Mouse (Mus musculus) urinary bladder, postnatal 25 days (tissue): ENCODE measurements around the gene Wdr86.
"Not testable (repeated sequence)": the region's sequence is repeated elsewhere in the genome, so short reads cannot be mapped to it uniquely, and the experiment has no call there.

Experiments used
- DNase-seq: peaks from one replicate; pipeline ENCODE4 v3.0.0; 2022; ENCODE audit warnings: low spot score

The Wdr86 gene

DNA sequence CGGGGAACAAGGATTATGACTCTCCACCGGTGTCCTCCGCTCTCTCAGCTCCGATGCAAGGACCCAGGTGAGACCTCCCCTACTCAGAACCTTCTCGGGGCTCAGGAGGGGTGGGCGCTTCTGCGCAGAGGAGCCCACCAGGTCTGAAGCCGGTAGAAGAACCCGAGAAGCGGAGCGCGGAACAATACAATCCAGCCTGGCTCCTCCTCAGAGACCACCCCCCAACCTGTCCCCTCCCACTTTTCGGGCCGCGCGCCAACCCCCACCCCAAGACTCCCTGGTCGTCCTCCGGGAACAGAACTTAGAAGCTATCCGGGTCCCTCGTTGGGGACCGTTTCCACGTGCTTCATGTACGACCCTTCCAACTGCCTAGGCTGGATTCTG, at the start of gene Wdr86:
Gene Wdr86 (minus strand): TSS at position 240 of the 384 bp plus-strand sequence.
- DNase-seq = no peak

DNA sequence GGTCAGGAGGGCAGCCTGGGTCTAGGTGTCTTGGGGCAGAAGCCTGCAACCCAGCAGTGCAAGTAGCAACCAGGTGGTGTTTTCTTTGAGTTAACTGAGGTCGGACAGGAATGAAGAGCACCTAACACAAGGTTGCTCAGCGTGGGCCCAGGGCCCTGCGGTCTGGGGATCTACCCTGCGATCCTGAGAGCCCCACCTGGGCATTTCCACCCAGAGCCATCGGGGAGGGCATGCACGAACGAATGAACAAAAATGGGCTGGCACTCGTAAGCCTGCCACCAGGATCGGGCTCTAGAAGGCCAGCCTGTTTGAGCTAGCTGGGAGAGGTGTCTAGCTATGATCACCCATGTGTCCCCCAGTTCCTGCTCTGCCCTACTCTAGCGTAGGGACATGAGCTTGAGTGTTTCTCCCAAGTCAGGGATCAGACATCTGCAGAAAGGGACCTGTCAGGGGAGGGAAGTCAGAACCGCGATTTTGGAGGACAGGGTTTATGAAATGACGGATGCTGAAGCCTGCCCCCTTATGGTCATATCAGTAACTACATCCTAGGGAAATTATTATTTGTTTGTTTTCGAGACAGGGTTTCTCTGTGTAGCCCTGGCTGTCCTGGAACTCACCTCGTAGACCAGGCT, 49.5 kb upstream of the Wdr86 start:
- no peak for DNase-seq

DNA sequence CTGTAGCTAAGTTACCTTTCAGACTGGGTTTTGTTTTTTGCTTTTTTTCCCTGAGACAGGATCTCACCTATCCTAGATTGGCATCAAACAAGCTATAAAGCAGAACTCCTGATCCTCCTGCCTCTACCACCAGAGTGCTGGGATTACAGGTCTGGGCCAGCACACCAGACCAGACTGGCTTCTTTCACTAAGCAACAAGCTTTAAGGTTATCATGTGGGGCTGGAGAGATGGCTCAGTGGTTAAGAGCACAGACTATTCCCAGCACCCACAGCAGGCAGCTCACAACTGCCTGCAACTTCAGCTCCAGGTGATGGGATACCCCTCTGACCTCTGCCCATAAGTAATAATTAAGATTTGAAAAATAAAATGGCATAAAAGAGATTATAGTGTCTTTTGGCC, 48.8 kb upstream of the Wdr86 start:
- DNase-seq = no peak

DNA sequence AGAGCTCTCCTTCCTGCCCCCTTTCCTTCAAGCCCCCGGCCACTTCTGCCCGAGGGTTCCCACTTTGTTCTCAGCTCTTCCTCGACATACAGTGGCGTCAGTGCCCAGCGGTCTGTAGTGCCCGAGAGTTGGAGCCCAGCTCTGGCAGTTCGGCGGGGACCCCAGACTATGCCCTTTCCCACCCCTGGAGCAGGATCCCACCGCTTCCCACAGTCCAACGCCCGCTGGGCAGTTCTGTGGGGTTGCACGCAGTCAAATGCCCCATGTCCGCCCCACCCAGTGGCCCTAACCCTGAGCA, 48.3 kb upstream of the Wdr86 start:
- no peak for DNase-seq

DNA sequence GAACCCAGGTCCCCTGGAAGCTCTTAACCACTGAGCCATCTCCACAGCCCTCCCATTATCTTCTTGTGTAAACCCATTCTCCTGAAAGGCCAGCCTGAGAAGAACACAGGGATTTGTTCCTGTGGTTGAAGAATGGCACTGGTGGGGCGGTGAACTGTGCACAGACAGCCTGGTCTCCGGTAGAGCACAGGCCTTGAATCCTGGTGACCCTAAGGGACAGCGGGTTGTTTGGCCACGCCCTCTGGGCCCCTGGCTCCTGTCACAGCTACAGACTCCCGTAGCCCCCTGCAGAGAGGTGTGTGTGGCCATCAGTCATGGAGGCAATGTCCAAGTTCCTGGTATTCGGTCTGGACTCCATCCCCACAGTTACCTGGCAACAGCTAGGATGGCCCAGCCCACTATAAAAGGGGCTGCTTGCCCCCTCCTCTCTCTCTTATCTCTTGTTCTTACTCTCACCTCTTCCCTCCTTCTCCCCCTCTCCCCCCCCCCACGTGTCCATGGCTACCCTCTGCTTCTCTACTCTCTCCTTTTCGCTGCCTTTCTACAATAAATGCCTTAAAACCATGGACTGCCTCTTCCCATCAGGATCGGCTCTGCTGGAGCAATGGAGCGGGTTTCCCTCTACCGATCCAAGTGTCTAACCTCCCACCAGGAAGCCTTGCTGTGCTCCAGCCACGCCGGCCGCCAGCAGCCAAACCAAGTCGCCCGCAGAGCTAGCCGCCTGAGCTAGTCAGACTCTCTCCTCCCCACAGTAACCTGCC, 47.7 kb upstream of the Wdr86 start:
- no peak for DNase-seq

GRCm38 (mm10) chr5:24776681-24777080, 46.2 kb upstream of the Wdr86 start:
- DNase-seq = no peak

DNA sequence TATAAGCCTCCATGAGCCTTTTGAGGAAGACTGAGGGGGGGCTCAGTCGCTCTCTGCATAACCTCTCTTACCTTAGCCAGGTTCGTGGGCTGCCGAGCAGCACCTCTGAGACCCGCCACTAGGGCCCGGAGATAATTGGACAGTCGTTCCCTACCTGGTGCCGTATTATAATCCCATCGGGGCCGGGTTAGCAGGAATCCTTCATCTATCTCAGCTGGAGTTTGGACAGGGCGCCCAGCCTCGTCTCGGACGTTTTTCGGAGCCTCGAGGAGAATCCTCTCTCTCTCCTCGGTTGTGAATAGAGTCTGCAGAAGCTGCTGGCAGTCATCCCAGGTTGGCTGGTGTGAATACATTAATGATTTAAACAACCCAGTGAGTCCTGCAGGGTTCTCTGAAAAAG, 44.0 kb upstream of the Wdr86 start:
- not testable (repeated sequence) for DNase-seq

- DNase-seq = no peak
Measured at GRCm38 (mm10) chr5:24757816-24758215, 27.3 kb upstream of the Wdr86 start, which contains the start of gene Crygn. Gene Crygn, minus strand, starts transcription at chr5:24758008.

- DNase-seq = no peak
Measured at GRCm38 (mm10) chr5:24756931-24757330, 26.4 kb upstream of the Wdr86 start.

GRCm38 (mm10) chr5:24752175-24752498, 21.6 kb upstream of the Wdr86 start:
- no peak for DNase-seq

- DNase-seq = peak; percentile 36
Measured at GRCm38 (mm10) chr5:24751305-24752174, 21.0 kb upstream of the Wdr86 start.

- DNase-seq = peak; percentile 89
Measured at GRCm38 (mm10) chr5:24750321-24751304, 20.1 kb upstream of the Wdr86 start.

GRCm38 (mm10) chr5:24749731-24750130, 19.2 kb upstream of the Wdr86 start:
- DNase-seq = no peak

GRCm38 (mm10) chr5:24747533-24747932, 17.0 kb upstream of the Wdr86 start:
- DNase-seq = no peak

GRCm38 (mm10) chr5:24743956-24744355, 13.4 kb upstream of the Wdr86 start:
- no peak for DNase-seq

- DNase-seq = no peak
Measured at GRCm38 (mm10) chr5:24741172-24741885, 10.8 kb upstream of the Wdr86 start.

- peak; percentile 41 for DNase-seq
Measured at GRCm38 (mm10) chr5:24739141-24739753, 8.7 kb upstream of the Wdr86 start.

GRCm38 (mm10) chr5:24738517-24738916, 8.0 kb upstream of the Wdr86 start:
- no peak for DNase-seq

DNA sequence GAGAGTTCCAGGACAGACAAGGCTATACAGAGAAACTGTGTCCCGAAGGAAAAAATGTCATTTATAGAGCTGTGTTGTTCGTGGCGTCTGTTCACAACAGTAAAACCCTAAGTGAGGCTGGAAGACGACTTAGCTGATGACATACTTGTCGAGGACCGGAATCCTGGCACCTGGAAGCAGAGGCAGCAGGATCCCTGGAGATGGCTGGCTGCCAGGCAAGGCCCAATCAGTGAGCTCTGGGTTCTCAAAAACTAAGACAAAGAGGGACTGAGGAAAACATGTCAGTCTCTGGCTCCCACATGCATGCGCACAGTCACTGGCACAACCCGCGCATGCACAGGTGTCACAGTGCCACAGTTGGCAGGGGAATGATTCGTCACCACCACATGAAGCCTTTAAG, 7.1 kb upstream of the Wdr86 start:
- no peak for DNase-seq

DNA sequence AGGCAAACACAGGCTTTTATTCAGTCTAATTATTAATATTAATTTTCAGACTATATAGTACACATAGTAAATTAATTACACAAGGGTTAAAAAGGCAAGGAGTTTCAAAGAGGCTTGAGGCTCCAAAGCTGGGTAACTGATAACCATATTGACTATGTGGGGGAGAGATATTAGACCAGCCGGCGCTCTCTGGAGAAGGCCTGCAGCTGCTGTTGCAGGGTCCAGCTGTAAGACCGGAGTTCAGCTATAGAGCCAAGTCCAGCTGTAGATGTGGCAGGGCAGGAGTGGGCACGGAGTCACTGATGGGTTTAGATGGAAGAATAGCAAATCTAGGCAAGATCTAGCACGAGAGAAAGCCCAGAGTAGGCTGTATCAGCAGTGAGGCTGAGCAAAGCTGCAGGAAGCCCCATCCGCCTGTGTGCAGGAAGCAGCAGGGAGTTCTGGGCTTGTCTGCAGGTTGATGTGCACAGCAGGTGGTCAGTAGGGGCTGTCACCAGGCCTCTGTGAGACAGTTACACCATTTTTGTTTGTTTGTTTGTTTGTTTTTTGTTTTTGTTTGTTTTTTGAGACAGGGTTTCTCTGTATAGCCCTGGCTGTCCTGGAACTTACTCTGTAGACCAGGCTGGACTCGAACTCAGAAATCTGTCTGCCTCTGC, 3.4 kb upstream of the Wdr86 start:
- no peak for DNase-seq
